Mouse (Mus musculus) gastrocnemius, postnatal 4 days (tissue): Measurements from ENCODE around the gene Rubcn. TPM values are rescaled to one million over a fixed set of nuclear protein-coding genes. Genes with fewer than 3 reads are reported as not detected.
"Not testable (repeated sequence)": the region's sequence is repeated elsewhere in the genome, so short reads cannot be mapped to it uniquely, and the experiment has no call there.

ENCODE experiments used
- DNase-seq, 2 experiments: peaks; one replicate each; pipeline ENCODE4 v3.0.0; 2021 to 2022; ENCODE audit warnings: low spot score in 2 of 2, mixed read lengths in 2 of 2
- long read RNA-seq, 2 experiments: library from polyadenylated mRNA; stranded (forward); transcript quantifications; one replicate each; pipeline ENCODE4 v2.0.0; 2021
- total RNA-seq, 2 experiments: library from RNA; stranded (reverse); gene quantifications; 2 replicates each; pipeline ENCODE4 v1.2.3; 2021

Rubcn gene
- 10 to 100 TPM; 46.6 to 50.3 TPM for total RNA-seq
- long read RNA-seq, experiment 1, full-length matches to known transcripts = 6 of 24 reads
- long read RNA-seq, experiment 1, partial matches to known transcripts = 5 of 24 reads
- long read RNA-seq, experiment 1, other reads (novel, unspliced or antisense) = 13 of 24 reads
- long read RNA-seq, experiment 2, full-length matches to known transcripts = 9 of 51 reads
- long read RNA-seq, experiment 2, partial matches to known transcripts = 8 of 51 reads
- long read RNA-seq, experiment 2, other reads (novel, unspliced or antisense) = 34 of 51 reads

GRCm38 (mm10) chr16:32877343-32878156, at the start of gene Rubcn, which contains the start of gene Fyttd1:
Rubcn (minus strand) TSS chr16:32877766.
Fyttd1 (plus strand) TSS chr16:32877500.
- DNase-seq = peak; percentile 88 to 95

GRCm38 (mm10) chr16:32927044-32927443, 49.5 kb upstream of the Rubcn start:
- no peak for DNase-seq

GRCm38 (mm10) chr16:32926629-32927028, 49.1 kb upstream of the Rubcn start:
- not testable (repeated sequence) for DNase-seq

DNA sequence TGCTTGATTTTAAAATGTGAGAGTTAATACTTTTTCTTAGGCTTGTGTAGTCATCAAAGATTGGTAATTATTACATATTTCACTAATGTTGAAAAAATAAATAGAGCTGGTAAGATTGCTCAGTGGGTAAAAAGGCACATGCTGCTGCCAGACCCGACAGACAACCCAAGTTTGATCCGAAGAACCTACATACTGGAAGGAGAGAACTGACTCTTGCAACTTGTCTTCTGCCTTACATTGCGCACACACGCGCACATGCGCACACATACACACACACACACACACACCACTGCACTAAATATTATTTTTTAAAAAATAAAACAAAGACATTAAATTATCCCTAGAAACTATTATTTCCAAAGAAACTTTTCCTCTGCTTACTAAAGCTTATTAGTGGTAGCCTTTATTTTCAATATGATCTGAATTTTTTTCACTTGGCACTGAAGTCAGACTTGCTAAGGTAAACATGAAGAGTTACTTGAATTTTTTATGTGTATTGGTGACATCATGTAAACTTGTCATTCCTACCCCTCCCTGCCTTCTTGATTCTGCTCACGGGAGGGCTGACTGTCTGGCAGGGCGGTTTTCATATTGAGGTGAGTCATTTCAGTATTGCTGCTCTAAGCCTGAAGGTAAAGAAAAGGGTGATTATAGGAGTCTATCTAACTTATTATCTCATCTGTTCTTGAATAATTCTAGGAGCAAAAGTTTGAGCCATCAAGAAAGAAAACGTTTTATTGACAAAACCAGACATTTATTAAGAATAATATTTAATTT, 37.9 kb upstream of the Rubcn start:
- DNase-seq = no peak

DNA sequence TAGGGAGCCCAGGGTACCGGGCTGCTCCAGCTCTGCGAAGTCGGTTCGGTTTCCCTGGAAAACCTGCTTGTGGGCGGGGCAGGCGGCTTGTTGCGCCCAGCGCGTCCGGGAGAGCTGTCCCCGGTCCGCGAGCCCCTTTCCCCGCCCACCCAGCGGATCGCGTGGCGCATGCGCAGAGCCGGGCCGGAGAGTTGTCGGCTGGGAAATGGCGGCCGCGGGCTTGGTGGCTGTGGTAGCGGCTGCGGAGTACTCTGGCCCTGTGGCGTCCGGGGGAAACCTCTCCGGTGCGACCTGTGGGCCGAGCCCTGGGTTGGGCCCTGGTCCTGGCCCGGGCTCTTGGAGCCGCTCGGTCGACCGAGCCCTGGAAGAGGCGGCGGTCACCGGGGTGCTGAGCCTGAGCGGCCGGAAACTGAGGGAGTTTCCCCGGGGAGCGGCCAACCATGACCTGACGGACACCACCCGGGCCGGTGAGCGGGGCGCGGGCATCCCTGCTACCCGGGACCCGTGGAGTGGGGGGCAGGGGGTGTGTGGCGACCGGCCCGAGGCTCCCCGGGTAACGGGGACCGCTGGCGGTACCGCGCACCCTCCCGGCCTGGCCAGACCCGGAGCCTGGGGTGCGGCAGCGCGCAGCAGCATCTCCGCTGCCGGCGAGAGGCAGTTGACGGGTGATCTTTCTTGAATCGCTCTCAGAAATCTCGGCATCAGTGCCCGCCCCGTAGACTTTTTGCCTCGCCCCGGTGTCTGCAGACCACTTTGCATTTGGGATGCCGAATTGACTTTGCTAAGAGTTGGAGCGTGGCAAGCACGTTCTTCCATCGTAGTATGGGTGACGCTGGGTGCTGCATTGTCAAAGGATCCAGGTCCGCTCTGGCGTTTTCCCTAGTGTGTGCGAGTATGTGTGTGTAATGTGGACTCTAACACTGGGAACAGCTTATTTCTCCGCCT, 36.6 kb upstream of the Rubcn start, which contains the start of gene Lrch3:
Lrch3 (plus strand) TSS at position 164 of the 945 bp plus-strand sequence.
- peak; percentile 95 to 97 for DNase-seq

DNA sequence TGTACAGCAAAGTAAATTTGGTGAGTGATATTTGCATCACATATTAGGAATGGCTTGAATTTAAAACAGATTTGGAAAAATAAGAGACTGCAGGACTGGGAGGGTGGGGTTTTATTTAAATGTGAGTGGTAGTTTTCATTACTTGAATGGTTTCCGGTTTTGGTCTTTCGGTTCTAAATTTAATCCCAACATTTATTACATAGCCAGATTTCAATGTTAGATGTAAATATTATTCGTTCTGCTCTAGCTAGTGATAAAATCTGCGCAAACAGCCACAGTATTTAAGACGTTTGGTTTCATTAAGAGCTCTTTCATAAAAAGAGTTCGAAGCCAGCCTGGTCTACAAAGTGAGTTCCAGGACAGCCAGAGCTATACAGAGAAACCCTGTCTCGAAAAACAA, 35.6 kb upstream of the Rubcn start:
- DNase-seq = no peak

DNA sequence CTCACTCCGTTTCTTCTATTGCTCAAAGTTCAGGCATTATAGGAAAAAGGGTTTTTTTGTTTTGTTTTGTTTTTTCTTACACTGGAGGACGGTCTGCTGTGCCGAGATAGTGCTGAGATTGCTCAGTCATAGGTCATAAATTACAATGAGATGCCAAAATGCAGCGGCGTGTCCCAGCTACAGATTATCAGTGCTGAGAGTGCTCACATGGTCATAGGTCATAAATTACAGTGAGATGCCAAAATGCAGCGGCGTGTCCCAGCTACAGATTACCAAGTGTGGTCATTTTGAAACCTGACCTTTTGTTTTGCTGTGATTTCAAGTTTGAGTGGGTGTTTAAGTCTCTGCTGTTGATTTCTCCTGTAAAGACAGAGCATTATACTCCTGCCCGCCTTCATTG, 29.2 kb upstream of the Rubcn start:
- DNase-seq = no peak

DNA sequence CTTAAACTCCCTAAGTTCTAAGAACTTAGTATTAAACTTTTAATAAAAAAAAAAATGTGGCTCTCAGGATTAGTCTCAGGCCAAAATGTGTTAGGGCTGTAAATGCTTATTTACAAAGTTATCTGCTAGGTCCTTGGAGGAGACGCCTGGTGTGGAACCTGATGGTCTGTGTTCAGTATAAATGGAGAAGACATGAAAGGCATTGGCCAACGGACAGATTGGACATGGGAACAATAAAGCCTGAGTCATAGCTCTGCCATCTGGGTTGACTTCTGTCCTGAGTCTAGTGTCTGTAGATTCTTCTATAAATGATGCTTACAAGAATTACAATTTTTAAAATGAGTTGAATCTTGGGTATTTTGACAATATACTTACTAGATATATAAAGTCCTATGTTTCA, 28.6 kb upstream of the Rubcn start:
- no peak for DNase-seq

- DNase-seq = no peak
These were observed 24.5 kb upstream of the Rubcn start for GRCm38 (mm10) chr16:32902051-32902428.

DNA sequence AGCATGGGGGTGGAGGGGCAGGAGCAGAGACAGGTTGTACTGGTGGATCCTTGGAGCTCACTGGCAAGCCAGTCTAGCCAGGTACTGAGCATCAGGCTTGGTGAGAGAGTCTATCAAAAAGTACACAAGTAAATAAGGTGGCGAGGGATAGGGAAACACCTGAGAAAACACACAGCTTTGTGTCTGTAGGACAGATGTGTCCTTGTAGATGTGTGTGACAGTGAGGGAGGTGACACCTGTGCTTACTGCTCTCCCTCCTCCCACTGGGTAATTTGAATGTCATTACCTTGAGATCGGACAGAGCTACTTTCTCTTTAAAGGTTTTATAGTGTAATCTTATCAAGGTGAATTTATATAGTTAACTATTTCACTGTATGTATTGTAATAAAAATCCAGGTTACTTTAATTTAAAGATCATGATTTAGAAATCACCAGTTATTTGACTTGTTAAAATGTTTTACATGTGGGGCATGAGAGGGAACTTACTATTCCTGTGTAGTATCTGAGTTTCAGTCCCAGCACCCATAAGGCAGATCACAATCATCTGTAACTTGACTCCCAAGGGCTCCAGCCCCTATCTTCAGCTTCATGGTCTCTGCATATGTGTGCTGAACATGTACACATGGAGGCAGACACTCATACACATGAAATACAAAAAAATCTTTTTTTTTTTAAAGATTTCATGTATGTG, 23.9 kb upstream of the Rubcn start:
- no peak for DNase-seq

GRCm38 (mm10) chr16:32896126-32896525, 18.6 kb upstream of the Rubcn start:
- DNase-seq = no peak

DNA sequence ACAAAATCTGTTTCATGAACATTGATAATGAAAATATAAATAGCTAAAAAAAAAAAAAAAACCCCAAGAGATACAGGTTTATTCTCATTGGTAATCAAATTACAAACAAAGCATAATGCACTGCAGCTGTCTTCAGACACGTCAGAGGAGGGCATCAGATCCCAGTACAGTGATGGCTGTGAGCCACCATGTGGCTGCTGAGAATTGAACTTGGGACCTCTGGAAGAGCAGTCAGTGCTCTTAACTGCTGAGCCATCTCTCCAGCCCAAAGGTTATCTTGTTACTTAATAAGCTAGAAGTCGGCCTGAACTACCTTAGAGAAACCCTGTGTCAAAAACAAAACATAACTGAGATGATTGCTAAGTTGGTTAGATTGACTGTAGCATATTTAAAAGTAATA, 12.3 kb upstream of the Rubcn start:
- no peak for DNase-seq

GRCm38 (mm10) chr16:32887996-32888395, 10.4 kb upstream of the Rubcn start:
- DNase-seq = no peak

DNA sequence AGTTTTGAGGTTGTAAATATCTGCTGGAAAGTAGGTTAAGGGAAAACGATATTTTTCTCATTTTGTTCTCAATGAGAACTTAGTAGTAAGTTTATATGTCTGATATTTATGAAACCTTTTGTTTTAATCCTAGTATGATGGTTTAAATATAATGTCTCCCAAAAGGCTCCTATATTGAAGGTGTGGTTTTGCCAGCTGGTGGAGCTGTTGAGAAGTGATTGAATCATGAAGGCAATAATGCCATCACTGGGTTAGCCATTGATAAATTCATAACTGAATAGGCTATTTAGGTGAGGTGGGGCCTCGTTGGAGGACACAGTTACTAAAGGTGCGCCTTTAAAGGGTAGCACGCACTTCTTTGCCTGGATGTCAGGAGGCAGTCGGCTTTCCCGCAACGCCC, 4.0 kb upstream of the Rubcn start:
- DNase-seq = no peak

GRCm38 (mm10) chr16:32878972-32879926, 1.7 kb upstream of the Rubcn start:
- DNase-seq = no peak

DNA sequence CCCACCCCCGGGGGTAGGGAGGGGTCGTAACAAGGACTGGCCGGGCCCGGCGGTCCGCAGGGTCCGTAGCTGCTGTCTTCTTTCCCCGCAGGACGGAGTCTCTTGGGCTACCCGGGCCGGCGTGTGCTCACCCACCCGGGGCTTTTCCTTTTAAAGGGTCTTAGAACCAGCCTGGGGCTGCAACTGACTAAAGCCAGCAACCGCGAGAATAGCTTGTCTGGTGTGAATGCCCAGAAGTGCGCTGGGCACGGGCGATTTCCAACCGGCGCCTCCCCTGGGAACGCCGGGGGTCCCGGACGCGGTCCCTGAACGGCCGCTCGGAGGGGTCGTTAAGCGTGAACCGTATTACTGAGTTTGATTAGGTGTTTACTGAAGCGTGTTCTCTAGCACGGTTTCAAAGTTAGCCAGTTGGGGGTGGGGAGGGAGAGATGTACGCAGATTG, 612 bp upstream of the Rubcn start:
- DNase-seq = no peak

- no peak for DNase-seq
These were observed 735 bp downstream of the Rubcn start for GRCm38 (mm10) chr16:32876831-32877230.

DNA sequence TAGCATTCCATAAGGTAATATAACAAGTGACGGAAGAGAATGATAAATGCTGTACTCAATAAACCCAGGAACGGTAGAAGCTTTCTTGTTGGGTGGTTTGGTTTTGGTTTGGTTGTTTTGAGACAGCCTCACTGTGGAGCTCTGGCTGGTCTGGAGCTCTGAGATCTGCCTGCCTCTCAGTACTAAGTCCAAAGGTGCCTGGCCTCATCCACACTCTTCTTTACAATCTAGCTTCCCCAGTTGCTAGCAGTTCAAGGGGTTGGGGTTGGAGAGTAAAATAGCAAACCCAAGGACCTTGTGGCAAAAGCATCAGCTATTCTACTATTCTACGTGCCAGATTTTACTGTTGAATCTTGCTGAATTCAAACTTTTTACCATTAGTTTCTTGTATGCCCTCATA, 1.7 kb downstream of the Rubcn start:
- DNase-seq = no peak

DNA sequence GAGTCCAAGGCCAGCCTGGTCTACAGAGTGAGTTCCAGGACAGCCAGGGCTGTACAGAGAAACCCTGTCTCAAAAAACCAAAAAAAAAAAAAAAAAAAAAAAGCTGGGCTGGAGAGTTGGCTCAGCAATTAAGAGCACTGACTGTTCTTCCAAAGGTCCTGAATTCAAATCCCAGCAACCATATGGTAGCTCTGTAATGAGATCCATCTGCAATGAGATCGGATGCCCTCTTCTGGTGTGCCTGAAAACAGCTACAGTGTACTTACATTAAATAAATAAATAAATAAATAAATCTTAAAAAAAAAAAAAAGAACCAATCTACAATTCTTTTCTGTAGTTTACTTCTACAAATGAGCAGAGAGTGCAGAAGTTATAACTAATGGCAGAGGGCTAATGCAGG, 2.3 kb downstream of the Rubcn start:
- not testable (repeated sequence) for DNase-seq
